Mouse (Mus musculus) heart, embryonic 14.5 days (tissue): Measurements from ENCODE around the gene Ppp1r37. TPM values are rescaled to one million over a fixed set of nuclear protein-coding genes. Genes with fewer than 3 reads are reported as not detected.

ENCODE experiments used
- polyA plus RNA-seq: library from polyadenylated mRNA; unstranded; fragments of >200 nt; fragmentation: Nextera tagmentation; extraction: Ambion mirVana; gene quantifications from 2 replicates; pipeline ENCODE4 v1.2.1, GENCODE M21; 2014

Ppp1r37 gene
- polyA plus RNA-seq, 1 experiment from 2014 or later = 5.3 TPM

Other genes starting within 250 kb of the Ppp1r37 start
- gene Ercc1, start 218.3 kb downstream of the Ppp1r37 start, polyA plus RNA-seq = 60.0 and 68.7 TPM in 2 replicates
- gene Cd3eap, start 203.6 kb downstream of the Ppp1r37 start, polyA plus RNA-seq = 12.7 and 15.7 TPM in 2 replicates
- 15.2 and 15.4 TPM in 2 replicates for gene Ppp1r13l, start 203.3 kb downstream of the Ppp1r37 start, polyA plus RNA-seq
- 4.8 and 6.6 TPM in 2 replicates for gene Ercc2, start 181.1 kb downstream of the Ppp1r37 start, polyA plus RNA-seq
- gene Klc3, start 159.0 kb downstream of the Ppp1r37 start, polyA plus RNA-seq = 1.8 and 1.9 TPM in 2 replicates
- 910 and 1,062 TPM in 2 replicates for gene Ckm, start 158.3 kb downstream of the Ppp1r37 start, polyA plus RNA-seq
- 9.3 and 10.5 TPM in 2 replicates for gene Mark4, start 104.3 kb downstream of the Ppp1r37 start, polyA plus RNA-seq
- 1.3 and 1.8 TPM in 2 replicates for gene Exoc3l2, start 99.7 kb downstream of the Ppp1r37 start, polyA plus RNA-seq
- gene Bloc1s3, start 54.7 kb downstream of the Ppp1r37 start, polyA plus RNA-seq = 1.4 and 1.7 TPM in 2 replicates
- 87.3 and 92.9 TPM in 2 replicates for gene Trappc6a, start 54.7 kb downstream of the Ppp1r37 start, polyA plus RNA-seq
- gene Nkpd1, start 45.2 kb downstream of the Ppp1r37 start, polyA plus RNA-seq = not detected in 2 replicates
- gene Zfp296, start 14.2 kb upstream of the Ppp1r37 start, polyA plus RNA-seq = 0.13 and 0.38 TPM in 2 replicates
- 140 and 144 TPM in 2 replicates for gene Gemin7, start 14.5 kb upstream of the Ppp1r37 start, polyA plus RNA-seq
- gene Clasrp, start 41.4 kb upstream of the Ppp1r37 start, polyA plus RNA-seq = 26.6 and 29.2 TPM in 2 replicates
- gene Relb, start 66.4 kb upstream of the Ppp1r37 start, polyA plus RNA-seq = 4.8 and 6.1 TPM in 2 replicates
- 87.6 and 98.6 TPM in 2 replicates for gene Clptm1, start 102.0 kb upstream of the Ppp1r37 start, polyA plus RNA-seq
- 0.57 and 2.2 TPM in 2 replicates for gene Apoc2, start 114.9 kb upstream of the Ppp1r37 start, polyA plus RNA-seq
- gene Gm44805, start 118.3 kb upstream of the Ppp1r37 start, polyA plus RNA-seq = not detected in 2 replicates
- 0.31 TPM in 1 of 2 replicates, not detected in the other for gene Apoc4, start 118.4 kb upstream of the Ppp1r37 start, polyA plus RNA-seq
- gene Apoc1, start 129.6 kb upstream of the Ppp1r37 start, polyA plus RNA-seq = 14.3 and 14.6 TPM in 2 replicates
- 644 and 695 TPM in 2 replicates for gene Apoe, start 136.1 kb upstream of the Ppp1r37 start, polyA plus RNA-seq
- gene Tomm40, start 152.4 kb upstream of the Ppp1r37 start, polyA plus RNA-seq = 130 and 135 TPM in 2 replicates
- gene Nectin2, start 187.4 kb upstream of the Ppp1r37 start, polyA plus RNA-seq = 63.4 and 68.4 TPM in 2 replicates
- 293 and 321 TPM in 2 replicates for gene Bcam, start 207.9 kb upstream of the Ppp1r37 start, polyA plus RNA-seq
- 0.53 TPM in 1 of 2 replicates, not detected in the other for gene Cblc, start 233.7 kb upstream of the Ppp1r37 start, polyA plus RNA-seq